Mouse (Mus musculus) activated CD4-positive, CD25-positive, alpha-beta regulatory T cell, adult 4 months (primary cell): Measurements from ENCODE around the gene Zfyve28. TPM values are rescaled to one million over a fixed set of nuclear protein-coding genes. Genes with fewer than 3 reads are reported as not detected.
A peak's percentile ranks its signal among the peaks of the same experiment; 100 is the strongest.

Source experiments
- ATAC-seq: one replicate; pipeline ENCODE4 v1.8.0; 2017
- polyA plus RNA-seq, 2 experiments: library from polyadenylated mRNA; unstranded; fragments of 100-300 nt; shearing (Covaris generic); gene quantifications; one replicate each; pipeline ENCODE4 v1.2.1; 2017

The Zfyve28 gene
- 1 to 10 TPM; 3.4 TPM for polyA plus RNA-seq

DNA sequence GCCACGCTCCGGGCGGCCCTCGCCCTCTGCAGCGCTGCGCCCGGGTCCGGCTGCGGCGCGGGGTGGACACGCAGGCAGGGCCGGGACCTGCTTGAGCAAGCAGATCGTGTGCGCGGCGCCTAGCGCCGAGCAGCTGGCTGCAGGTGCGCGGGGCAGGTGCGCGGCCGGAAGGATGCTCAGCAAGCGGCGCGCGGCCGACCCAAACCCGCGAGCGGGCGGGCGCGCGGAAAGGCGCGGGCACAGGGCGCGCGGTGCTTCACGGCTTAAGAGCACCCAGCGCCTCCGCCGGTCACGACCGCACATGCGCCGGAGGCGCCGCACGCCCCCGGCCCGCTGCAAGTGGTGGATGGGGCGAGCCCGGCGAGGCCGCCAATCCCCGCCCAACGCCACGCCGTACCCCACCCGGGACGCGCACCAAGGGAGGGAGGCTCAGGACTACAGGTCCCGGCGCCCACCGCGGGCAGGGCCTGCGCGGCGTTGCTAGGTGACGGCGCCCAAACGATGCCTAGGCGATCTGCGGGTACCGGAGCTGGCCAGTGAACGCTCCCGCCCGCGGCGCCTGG lies at the start of gene Zfyve28, which contains the start of gene Cfap99:
Gene Zfyve28, minus strand, starts transcription at position 296 of the 563 bp plus-strand sequence.
Gene Cfap99, plus strand, starts transcription at position 447 of the 563 bp plus-strand sequence.
- no peak for ATAC-seq

DNA sequence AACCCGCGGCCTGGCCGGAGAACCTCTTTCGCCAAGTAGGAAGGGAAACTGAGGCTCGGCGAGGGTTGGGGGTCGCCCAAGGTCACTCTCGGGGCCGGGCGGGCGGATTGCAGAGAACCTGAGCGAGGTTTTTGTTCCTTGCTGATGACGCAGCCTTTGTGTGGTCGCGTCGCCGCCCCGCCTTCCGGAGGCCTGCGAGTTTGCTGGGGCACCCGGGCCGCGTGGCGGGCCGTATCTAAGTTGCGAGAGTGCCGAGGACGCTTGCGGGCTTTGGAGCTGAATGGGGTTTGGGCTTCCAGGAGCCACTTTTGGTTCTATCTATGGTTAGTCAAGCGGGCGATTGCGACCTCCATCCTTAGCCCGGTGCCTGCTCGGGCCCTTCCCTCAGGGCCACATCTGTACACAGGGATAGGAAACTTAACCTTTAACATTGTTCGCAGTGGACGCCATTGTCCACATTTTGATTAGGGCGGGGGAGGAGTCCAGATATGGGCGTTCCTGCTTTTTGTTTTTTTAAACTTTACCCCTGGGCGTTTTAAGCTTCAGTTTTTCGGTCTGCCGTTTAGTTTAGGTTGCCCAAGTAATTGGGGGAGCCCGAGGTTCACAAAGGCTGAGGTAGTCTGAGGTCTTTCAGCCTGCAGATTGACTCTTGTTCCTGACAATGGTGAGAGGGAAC lies 48.7 kb upstream of the Zfyve28 start:
- ATAC-seq = peak; percentile 57

DNA sequence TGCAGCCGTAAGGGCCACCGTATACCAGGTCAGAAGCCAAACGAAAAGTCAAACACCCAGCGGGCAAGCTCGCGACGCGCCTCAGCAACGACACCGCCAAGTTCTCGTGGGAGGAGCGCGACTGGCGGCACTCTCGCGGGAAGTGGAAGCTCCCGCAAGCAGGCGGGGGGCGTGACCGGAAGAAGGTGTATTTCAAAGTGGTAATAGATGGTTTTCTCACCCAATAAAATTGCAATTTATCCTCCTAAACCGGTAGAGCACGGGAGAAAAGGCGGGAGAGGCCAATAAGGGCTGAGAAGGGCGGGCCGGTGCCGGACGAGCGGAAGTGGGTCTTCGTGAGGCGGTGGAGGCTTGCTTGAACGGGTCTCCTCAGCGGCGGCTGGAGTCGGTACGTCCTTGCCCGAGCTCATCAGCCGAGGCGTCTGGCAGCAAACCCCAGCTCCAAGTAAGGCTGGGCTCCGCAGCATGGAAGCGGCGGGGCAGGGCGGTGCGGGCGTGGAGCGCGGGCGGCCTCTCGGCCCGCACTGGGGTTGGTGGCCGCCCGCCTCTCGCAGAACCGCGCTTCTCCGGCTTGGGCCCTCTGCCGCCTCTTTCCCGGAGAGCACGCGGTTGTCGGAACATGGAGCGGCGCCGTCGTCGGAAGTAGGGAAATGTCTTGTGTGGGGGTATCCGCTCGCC lies 48.0 kb upstream of the Zfyve28 start, which contains the start of gene Rnf4:
Gene Rnf4, plus strand, starts transcription at position 193 of the 678 bp plus-strand sequence.
- peak; percentile 93 for ATAC-seq

DNA sequence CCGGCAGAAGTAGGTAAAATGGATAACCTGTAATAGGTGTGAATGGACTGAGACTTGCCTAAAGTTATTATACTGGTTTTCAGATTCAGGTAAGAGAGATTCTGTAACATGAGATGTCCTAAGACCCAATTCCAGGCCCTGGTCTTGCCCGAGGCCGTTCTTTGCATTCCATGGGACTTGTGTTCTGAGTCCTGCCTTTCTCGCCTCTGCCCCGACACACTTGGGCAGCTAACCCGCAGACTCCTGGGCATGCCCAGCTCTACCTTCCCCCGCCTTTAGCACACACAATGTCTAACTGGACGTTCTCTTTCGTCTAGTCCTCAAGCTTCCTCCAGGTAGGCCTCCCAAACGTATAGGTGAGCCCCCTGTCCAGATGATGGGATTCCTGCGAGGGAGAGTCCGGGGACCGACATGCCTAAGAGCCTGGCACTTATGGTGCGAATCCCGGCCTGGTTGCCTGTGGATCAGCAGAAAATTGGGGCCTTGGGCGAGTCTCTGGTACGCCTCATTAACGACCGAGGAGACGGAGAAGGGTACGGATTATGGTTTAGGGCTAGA lies 47.4 kb upstream of the Zfyve28 start:
- ATAC-seq = peak; percentile 11

DNA sequence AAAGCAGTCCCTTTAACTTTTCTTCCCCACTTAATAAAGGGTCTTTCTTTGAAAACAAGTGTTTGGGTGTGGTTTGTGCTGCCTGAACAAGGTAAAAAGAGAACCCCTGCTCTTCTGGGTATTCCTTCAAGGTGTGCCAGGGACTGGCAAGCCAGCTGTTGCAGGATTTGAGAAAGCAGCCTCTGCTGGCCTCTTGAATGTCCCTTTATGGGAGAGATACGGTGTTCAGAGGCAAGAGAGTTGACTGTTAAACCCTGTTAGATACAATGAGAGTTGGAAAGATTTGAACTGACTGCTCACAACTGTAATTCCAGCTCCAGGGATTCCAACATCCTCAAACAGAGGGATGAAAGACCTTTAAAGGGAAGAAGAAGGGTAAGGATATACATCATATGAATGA lies 45.8 kb upstream of the Zfyve28 start:
- no peak for ATAC-seq

DNA sequence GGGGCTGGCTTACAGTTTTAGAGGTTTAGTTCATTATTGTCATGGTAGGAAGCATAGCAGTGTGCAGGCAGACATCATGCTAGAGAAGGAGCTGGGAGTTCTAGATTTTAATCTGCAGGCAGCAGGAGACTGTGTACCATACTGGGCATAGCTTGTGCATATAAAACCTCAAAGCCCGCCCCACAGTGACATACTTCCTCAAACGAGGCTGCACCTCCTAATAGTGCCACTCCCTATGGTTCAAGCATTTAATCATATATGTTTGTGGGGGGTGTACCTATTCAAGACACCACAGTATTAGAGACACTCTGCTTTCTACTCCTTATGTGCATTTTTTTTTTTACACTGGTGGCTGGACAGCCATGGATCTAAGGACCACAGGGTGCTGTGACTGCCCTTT lies 41.9 kb upstream of the Zfyve28 start:
- ATAC-seq = no peak

GRCm38 (mm10) chr5:34326875-34327576 lies 38.8 kb upstream of the Zfyve28 start:
- ATAC-seq = no peak

- no peak for ATAC-seq
These were observed 38.0 kb upstream of the Zfyve28 start for GRCm38 (mm10) chr5:34326249-34326691.

DNA sequence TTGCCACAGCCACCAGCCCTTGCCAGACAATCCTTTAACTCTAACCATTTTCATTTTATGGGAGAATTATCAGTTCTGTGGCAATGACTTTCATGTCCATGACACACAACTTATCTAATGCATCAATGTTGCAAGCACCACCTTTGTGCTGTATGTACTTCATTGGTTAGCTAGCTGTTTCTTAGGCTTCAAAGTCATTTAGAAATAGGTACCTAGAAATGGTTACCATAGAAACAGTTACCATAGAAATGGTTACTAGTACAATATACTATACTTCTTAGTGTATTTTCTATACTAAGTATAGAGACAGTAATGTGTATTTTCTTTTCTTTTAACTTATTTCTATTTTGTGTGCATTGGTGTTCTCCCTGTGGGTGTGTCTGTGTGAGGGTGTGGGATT lies 37.0 kb upstream of the Zfyve28 start:
- ATAC-seq = no peak

DNA sequence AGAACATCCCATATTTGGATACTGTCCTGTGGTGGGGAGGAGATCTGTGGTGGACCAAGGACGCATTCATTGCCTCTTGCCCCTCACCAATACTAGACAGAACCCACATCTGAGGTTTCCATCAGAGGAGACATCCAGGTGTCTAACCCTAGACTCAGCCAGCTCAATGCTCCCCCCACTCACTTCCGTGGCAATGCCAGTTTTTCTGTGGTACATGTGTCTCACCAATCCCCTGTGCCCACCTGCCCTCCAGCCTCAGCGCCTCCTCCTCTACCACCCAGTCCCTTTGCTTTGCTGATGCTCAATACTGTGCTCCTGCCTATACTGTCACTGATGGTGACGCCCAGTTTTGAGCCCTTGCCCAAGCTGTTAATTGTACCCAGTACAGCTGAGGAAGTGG lies 33.0 kb upstream of the Zfyve28 start:
- ATAC-seq = no peak

GRCm38 (mm10) chr5:34319491-34320034 lies 31.3 kb upstream of the Zfyve28 start:
- ATAC-seq = no peak

GRCm38 (mm10) chr5:34309016-34309415 lies 20.8 kb upstream of the Zfyve28 start:
- ATAC-seq = no peak

DNA sequence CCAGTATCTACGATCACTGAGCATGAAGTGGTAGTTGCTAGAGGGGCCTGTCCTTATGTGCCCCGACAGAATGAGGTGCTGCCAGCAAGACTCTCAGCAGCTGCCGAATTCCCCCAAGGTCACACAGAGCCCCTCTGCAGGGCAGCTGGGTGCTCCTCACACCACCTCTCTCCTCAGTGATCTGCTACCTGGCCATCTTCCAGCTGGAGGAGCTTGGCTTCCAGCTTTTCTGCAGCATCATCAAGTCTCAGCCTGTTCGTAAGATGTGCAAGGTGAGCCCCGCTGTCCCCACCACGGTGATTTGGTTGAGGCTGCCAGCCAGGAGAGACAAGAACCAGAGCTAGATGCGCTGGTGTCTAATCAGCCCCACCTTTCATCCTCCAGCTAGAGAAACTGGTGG lies 14.1 kb upstream of the Zfyve28 start:
- no peak for ATAC-seq

DNA sequence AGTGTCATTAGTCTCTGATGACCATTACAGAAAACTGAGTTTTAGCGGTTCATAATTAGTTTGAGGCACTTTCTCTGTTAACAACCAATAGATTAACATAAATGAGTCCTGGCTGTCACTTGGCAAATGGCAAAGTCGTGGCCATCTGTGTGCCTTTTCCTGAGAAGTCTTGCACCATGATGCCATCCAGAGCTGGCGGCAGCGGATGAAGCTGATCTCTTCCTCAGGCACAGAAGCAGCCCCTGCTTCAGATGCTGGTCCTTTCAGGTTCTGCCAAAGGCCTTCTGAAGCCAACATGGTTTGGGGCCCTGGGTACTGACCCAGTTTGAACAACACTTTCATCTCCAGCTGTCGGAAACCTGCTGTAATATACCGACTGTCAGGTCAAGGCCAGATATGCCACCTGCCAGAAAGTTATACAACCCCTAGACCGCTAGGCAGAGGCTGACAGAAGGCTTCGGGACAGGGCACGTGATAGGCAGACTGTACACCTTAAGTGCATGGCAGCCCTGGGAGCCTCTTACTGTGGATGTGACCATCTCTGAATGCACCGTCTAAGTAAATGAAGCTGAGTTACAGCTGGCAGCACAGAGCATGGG lies 10.8 kb upstream of the Zfyve28 start:
- no peak for ATAC-seq

DNA sequence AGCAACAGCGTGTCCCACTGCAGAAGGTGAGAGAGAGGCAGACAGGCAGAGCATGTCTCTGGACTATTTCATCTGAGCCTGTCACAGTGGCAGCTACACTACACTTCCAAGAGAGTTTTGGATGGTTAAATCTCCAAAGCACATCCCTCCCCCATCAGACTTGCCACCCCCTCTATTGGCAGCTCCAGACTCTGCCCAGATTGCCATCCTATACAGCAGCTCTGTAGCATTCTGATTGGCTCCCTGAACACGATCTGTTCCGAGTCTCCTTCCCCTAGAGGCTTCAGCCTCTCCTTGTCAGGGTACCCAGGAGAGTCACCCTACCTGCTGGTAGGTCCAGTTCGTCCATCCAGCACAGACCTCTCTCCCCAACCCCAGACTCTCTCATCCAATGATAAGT lies 9.8 kb upstream of the Zfyve28 start:
- ATAC-seq = no peak

DNA sequence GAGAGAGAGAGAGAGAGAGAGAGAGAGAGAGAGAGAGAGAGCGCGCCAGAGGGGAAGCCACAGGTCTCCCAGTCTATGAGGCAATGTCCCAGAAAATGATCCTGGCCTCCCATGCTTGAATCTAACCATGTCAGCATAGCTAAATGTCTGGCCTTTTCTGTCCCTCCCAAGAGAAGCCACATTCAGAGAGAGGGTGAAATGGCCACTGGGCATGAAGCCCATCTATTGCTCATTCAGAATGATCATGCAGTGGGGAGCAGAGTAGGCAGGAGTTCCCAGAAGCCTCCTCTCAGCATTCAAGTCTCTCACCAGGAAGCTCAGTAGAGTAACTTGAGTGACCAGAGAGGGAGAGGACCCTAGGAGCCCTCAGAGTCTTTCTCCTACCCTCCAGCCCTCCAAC lies 6.9 kb upstream of the Zfyve28 start:
- no peak for ATAC-seq

- no peak for ATAC-seq
These were observed 6.4 kb upstream of the Zfyve28 start for GRCm38 (mm10) chr5:34294696-34295095.

GRCm38 (mm10) chr5:34293363-34293762 lies 5.1 kb upstream of the Zfyve28 start:
- no peak for ATAC-seq

DNA sequence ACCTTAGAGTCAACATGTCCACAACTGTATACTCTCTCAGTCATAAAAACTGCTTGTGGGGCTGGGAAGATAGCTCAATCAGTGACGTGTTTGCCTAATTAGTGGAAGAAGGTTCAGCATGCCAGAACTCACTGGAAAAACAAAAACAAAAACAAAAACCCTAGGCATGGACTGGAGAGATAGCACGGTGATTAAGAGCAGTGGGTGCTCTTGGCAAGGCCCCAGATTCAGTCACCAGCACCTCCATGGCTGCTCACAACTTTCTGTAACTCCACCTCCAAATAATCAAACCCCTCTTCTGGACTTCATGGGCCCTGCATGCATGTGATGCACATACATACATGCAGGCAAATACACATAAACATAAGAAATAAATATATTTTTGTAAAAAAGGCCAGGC lies 1.0 kb upstream of the Zfyve28 start:
- ATAC-seq = no peak

DNA sequence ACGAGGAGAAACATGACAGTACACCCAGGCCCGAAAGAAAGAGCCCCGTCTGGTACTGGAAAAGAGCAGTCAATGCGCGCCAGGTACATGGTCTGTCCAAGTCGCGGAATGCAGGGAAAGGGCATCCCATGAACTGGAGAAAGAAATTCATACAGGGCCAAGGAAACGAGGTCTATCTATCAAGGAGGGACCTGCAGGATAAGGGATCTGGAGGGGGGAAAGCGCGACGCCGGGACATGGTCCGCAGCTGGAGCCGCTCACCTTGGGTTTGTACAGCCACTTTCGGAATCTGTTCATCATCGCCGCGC lies 457 bp downstream of the Zfyve28 start:
- ATAC-seq = no peak

GRCm38 (mm10) chr5:34287001-34287837 lies 1.0 kb downstream of the Zfyve28 start:
- no peak for ATAC-seq
